Mouse (Mus musculus) liver, adult 2 months (tissue): ENCODE data around the gene Slc41a3.

ENCODE experiments used
- CTCF ChIP-seq: fragments of 200-500 bp; IDR thresholded peaks from 2 replicates; pipeline ENCODE4 v1.5.1; 2011; ENCODE audit warnings: low read depth, low read length, control low read depth
- POLR2A ChIP-seq: fragments of 200-500 bp; IDR thresholded peaks from 2 replicates; pipeline ENCODE4 v1.6.1; 2011; ENCODE audit warnings: low read length, control low read depth; ENCODE audit not compliant: insufficient read depth; ENCODE audit errors: extremely low read depth

DNA sequence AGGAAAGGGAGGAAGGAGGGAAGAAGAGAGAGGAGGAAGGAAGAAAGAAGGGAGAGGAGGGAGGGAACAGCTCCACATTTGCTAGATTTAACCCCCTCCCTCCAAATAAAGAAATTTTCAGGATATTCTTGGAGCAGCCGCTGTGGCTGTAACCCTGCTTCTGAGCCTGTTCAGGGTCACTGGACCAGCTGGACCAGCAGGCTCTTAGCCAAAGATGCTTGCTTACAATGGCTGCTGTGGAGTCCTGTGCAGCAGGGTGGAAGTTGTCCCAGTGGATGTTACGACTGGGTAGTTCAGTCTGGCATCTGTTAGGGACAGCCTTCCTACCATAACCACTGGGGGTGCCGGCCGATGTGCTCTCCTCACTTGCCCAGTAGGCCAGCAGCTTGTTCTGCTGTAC, 35.8 kb upstream of the Slc41a3 start:
- no peak for TF ChIP-seq CTCF
- no peak for TF ChIP-seq POLR2A
